Mouse (Mus musculus) cerebellum, adult (tissue): ENCODE measurements at regions not wholly inside any gene's neighbourhood (a gene's known extent, or its start where the extent isn't known, plus 50 kb on each side); places are given as distances from the start of the nearest gene placed in this dataset.
A peak's percentile ranks its signal among the peaks of the same experiment; 100 is the strongest.
"Not testable (repeated sequence)": the region's sequence is repeated elsewhere in the genome, so short reads cannot be mapped to it uniquely, and the experiment has no call there.

Source experiments
- ATAC-seq: cut with Nextera tagmentation; 2 replicates; pipeline ENCODE4 v1.9.2; 2017; ENCODE audit warnings: mild to moderate bottlenecking, moderate library complexity, mixed read lengths; ENCODE audit not compliant: insufficient number of reproducible peaks, low FRiP score, low TSS enrichment

DNA sequence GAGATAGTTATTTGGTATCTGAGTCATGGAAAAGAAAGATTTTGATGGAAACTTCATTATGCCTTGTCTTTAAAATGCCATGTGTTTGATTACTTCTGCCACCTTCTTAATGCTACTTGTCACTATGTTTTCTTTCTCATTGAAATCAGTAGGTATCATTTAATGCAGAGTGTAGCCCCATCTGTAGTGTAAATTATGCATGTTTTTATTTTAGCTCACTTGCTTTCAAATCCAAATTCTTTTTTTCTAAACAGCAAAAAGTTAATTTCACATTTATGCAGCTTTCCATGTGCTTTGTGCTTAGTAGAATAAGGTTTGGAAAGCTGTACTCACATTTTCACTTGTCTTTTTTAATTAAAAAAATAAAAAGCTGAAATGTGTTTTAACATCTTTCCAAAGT lies 748.0 kb upstream of the Epha7 start:
- ATAC-seq, result no peak

DNA sequence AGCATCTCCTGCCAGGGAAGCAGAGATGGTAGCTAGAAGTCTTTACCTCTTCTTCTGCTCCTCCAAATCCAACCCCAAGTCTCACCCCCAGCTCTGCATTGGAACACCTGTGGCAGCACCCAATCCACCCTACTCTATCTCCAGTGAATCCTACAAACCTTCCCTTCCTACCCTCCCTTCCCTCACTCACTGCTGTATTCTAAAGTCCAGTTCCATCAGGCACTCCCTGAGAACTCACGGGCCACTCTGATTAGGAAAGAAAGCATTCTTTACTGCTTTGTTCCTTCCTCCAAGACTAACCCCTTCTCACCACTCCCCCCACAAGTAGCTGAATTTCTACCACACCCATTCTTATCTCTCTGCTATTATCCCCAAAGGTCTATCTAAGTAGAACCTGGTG lies 747.1 kb upstream of the Epha7 start:
- no peak for ATAC-seq

DNA sequence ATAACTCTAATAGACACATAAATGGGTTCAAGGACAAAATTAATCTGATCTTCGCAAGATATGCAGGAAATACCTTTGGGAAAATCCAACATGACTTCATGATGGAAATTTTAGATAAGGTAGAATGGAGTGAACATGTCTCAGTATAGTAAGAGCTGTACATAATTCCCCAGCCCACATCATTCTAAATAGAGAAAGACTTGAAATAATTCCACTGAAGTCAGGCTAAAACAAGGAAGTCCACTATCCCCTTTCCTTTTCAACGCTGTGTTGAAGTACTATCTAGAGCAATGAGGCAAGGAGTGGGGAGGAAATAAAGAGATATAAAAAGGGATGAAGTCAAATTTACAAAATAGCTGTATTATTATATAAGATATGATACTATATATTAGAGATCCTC lies 733.9 kb upstream of the Epha7 start:
- ATAC-seq, result no peak

DNA sequence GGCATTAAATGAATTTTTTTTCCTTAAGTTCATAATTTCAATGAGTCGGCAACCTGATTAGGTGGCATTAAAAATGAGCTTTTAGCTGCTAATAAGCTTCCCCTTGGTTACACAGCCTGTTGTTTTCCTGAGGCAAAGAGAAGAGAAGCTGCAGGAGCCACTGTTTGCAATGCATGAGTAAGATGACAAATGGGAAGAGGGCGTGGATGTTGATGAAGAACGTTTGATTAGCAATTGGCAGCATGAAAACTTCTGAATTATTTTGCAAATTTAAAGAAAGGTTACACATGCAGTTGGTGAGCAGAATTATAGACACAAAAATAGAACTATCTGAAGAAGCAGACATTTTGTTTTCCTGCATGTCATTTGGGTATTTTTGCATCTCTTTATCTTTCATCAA lies 720.1 kb upstream of the Epha7 start:
- ATAC-seq, result no peak

DNA sequence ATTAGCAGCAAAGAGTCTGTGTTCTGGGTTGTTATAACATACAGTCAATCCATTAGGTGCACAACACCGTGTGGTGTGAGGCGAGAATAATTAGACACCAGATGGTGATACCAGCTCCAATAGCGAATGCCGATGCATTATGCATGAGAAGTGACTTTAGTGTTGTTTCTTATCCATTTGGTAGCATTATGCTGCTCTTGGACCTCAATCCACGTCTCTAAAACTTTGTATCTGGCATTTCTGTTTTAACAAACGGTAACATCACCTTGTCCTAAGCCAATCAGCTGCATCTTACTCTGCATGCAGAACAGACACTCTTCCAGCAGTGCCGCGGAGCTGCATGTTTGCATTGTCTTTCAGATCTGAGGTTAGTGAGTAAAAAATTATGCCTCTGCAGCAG lies 669.8 kb upstream of the Epha7 start:
- ATAC-seq, result peak; percentile 80; the same call in 1 of the 2 replicates

DNA sequence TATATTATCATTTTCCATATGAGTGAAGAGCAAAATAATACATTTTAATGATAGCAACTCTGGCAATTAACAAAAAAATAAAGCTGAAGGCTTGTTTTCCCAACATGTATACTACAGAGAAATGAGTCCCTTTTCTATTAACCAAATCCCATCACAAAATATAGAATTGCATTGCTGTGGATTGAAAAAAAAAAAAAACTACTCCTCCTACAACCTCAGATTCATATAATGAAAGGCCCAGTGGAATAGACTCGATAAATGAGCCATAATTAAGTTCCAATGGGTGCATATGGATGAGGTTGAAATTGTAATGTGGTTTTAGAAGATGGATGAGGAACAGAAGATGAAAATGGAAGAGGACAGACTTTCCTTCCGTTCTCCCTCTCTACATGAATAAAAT lies 657.8 kb upstream of the Epha7 start:
- ATAC-seq, result no peak

DNA sequence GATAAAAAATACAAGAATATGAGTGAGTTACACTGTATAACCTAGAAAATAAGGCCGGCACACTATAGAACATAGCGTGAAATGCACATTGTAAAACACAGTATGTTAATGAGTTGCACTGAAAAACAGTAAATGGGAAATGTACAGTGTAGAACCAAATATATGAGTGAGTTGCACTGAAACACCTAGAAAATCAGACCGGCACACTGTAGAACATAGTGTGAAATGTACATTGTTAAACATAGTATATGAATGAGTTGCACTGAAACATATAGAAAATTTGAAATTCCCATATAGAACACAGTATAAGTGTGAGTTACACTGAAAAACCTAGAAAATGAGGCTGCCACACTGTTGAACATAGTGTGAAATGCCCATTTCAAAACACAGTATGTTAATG lies 636.2 kb upstream of the Epha7 start:
- peak; percentile 100 for ATAC-seq

DNA sequence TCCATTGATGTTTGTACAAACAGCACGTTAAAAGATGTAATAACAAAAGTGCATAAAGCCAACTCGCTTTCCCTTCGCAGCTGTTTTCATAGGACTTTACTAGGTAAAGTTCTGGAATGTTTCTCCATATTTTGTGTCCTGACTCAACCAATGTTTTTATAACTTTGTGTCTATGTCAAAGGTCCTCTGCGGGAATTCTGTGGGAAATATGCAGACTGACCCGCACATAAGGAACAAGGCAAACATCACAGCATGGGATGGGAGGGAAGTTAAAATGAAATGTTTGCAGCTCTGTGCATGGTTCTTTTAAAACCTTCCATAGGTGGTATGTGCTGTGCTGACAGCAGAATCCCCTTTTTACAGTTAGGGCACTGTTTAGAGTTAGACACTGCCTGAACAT lies 622.1 kb upstream of the Epha7 start:
- ATAC-seq, result no peak

DNA sequence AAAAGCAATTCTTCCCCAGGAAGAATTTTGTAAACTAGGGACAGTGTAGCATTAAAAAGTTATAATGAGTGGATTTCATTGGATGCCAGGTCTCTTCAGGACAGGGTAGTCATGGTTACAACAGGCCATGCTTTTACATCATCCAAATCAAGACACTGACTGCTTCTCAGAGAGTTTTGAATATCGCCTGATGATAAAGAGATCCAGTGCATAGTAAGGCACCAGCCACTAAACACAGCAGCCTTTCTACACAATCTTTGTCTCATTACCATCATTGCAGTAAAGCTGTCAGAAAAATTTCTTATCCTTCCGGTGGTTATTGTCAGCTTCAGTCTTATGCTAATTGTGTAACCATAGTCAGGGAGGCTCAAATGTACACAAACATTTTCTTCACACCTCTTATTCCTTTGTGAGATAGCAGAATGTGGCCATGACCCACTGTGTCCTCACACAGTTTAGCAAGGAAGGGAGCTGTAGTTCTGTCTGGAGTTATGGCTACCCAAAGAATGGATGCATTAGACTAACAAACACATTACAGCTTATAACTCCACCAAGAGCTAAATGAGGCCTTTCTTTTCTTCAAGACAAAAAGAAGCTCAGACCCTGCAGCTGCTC lies 585.2 kb upstream of the Epha7 start:
- no peak for ATAC-seq

DNA sequence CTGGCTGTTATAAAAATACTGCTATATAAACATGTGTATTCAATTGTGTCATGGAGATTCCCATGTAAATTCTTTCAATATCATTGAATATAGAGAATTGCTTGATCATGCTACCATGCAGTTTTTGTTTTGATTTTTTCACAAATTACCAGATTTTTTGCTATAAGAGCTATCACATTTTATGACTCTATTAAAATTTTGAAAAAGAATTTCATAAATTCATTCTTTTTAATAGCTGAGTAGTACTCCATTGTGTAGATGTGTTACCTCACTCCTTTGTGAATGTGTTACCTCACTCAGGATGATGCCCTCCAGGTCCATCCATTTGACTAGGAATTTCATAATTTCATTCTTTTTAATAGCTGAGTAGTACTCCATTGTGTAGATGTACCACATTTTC lies 577.4 kb upstream of the Epha7 start:
- ATAC-seq, result not testable (repeated sequence)

DNA sequence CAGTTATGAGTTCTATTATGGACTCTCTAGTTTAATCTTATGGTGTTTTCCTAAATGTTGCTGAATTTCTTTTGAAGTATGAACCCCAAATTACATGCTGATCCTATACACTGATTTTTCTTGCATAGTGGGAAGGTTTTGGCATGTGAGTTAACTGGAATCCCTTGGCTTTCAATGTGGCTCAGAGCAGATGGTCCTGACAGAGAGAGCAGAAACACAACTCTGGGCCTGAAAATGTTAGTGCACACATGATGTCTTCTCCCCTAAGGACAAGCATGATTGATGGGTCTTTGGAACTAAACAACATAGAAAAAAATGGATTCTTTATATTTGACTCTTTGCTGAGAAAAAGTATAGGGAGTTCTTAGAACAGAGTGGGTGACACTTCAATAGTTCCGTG lies 570.7 kb upstream of the Epha7 start:
- ATAC-seq, result no peak
